Mouse (Mus musculus) liver, embryonic 14.5 days (tissue): ENCODE results near the gene Gm13695.

ENCODE experiments used
- CTCF ChIP-seq: IDR thresholded peaks from 2 replicates; pipeline ENCODE4 v1.5.1; 2016; ENCODE audit warnings: antibody characterized with exemption, low read depth, control low read depth
- EP300 ChIP-seq: IDR thresholded peaks from 2 replicates; pipeline ENCODE4 v1.6.1; 2016; ENCODE audit warnings: antibody characterized with exemption, low read depth

DNA sequence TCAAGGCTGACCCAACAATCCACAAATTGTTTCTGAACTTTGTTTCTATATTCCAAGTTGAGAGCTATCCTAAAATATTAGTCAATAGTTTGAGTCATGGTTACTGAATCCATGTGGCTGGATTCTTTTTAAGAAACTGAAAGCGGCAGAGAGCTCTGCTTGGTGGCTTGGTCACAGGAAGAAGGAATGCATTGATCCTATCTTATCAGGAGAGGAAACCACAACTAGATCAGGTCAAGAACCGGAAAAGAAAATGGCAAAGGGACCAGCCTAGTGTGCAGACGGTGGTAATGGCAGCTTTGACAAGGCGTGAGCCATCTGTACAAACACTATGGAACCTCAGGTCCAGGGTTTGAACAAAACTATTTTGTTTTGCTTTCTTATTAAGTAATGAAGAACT, 25.3 kb upstream of the Gm13695 start:
- no peak for TF ChIP-seq CTCF
- no peak for TF ChIP-seq EP300
